Mouse (Mus musculus): Measurements from ENCODE around the gene Actg1. TPM values are rescaled to one million over a fixed set of nuclear protein-coding genes. Genes with fewer than 3 reads are reported as not detected.

Actg1 gene
- polyA plus RNA-seq, 1 experiment from 2014 or later = 2,296 TPM

GRCm38 (mm10) chr11:120313906-120314685 lies 34.2 kb downstream of the Actg1 start:
- ATAC-seq (ENCODE audit: insufficient number of reproducible peaks, low FRiP score, low TSS enrichment, low read depth) = no peak
- no peak overlapping the region for H3K4me2 ChIP-seq
- no peak overlapping the region for H3K9ac ChIP-seq
- 54% methylated on average over 6 of the region's 6 CpGs for WGBS
- H3K9me3 ChIP-seq = no peaks in the 10 kb centered on the region
- peaks cover 40% of the 10 kb centered on the region for H3K4me1 ChIP-seq
- 0 out of 2 replicates have a peak, but pooled peaks cover 2% of the 10 kb centered on the region for H3K27me3 ChIP-seq
- no peaks in the 10 kb centered on the region for H3K36me3 ChIP-seq
- H3K27ac ChIP-seq = no peak overlapping the region
- no peak overlapping the region for H3K4me3 ChIP-seq

DNA sequence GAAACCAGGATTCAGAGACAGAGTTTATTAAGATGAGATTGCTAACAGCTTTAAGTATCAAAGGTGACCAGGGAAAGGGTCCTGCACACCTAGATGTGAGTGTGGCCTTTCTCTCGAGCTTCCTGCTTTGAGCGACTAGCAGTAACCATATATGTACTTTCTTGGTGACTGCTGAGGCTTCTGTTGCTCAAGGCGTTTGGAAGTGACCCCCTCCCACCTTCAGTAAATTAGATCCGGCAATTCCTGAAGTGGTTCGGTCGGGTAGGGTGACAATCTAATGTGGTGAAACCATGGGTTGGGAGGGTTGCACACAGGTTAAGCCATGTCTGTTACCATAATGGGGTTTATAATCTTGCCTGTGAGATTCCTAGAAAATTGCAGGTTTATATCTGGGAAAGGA lies 36.3 kb downstream of the Actg1 start:
- 62% methylated on average over 6 of the region's 6 CpGs for WGBS
- ATAC-seq (ENCODE audit: insufficient number of reproducible peaks, low FRiP score, low TSS enrichment, low read depth) = no peak
- H3K4me1 ChIP-seq = peaks cover 53% of the 10 kb centered on the region
- no peak overlapping the region for H3K4me2 ChIP-seq
- H3K9ac ChIP-seq = no peak overlapping the region
- peaks cover 10% of the 10 kb centered on the region; the same call in 1 of the 2 replicates for H3K27me3 ChIP-seq
- H3K9me3 ChIP-seq = no peaks in the 10 kb centered on the region
- H3K4me3 ChIP-seq = no peak overlapping the region
- no peaks in the 10 kb centered on the region for H3K36me3 ChIP-seq
- H3K27ac ChIP-seq = peak overlapping the region; percentile 27; the same call in 1 of the 2 replicates

DNA sequence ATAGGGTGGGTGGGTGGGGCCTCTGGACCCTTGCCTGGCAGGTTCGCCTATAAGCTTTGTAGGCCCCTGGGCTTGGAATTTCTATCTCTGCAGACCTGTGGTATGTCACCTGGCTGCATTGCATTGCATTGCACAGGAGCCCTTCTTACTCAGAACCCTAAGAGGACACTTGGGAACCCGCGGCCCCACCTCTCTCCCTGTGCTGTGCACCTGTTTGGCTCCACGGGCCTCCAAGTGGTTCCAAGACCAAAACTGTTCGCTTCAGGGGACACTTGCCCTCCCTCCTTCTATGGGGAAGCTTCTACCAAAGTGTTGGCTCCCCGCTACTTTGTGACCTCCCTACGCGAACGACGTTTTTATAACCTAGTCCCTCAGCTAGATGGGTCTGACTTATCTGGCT lies 36.8 kb downstream of the Actg1 start:
- Histone ChIP-seq H3K4me3 (peak overlapping the region; percentile 46), H3K9ac (no peak overlapping the region; the same call in 1 of the 2 replicates), H3K4me2 (peak overlapping the region; percentile 82), H3K27me3 (peaks cover 15% of the 10 kb centered on the region), H3K36me3 (no peaks in the 10 kb centered on the region), H3K9me3 (no peaks in the 10 kb centered on the region), H3K27ac (peak overlapping the region; percentile 83), H3K4me1 (peaks cover 53% of the 10 kb centered on the region)
- 39% methylated on average over 10 of the region's 10 CpGs for WGBS
- no peak for ATAC-seq (ENCODE audit: insufficient number of reproducible peaks, low FRiP score, low TSS enrichment, low read depth)

DNA sequence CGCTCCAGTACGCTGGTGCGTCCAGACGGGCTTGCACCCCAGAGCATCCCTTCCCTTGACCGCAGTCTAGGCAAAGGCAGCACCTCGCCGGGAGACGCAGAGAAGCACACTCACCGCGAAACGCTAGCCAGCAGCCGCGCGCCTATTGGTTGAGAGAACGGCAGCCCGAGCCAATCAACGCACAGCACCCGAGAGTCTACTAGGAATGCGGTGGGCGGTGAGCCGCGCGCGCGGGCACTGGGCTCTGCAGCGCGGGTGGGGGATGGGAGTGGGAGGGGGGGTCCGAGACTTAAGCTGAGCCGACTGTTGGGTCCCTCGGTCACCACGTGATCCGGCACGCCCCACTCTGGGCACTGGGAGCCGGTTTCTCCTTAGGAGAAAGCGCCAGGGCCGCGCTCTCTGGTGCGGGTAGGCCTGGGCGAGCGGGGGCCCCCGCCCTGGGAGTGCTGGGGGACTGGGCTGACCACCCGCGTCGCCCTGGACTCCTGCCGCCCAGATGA lies 37.5 kb downstream of the Actg1 start:
- Histone ChIP-seq H3K27me3 (peaks cover 22% of the 10 kb centered on the region), H3K27ac (peak overlapping the region; percentile 83), H3K4me1 (peaks cover 57% of the 10 kb centered on the region), H3K36me3 (no peaks in the 10 kb centered on the region), H3K4me3 (peak overlapping the region; percentile 46), H3K9me3 (no peaks in the 10 kb centered on the region), H3K9ac (peak overlapping the region; percentile 46; the same call in 1 of the 2 replicates), H3K4me2 (peak overlapping the region; percentile 82)
- peak; percentile 86 for ATAC-seq (ENCODE audit: insufficient number of reproducible peaks, low FRiP score, low TSS enrichment, low read depth)
- WGBS = under 1% methylated on average over 45 of the region's 45 CpGs

DNA sequence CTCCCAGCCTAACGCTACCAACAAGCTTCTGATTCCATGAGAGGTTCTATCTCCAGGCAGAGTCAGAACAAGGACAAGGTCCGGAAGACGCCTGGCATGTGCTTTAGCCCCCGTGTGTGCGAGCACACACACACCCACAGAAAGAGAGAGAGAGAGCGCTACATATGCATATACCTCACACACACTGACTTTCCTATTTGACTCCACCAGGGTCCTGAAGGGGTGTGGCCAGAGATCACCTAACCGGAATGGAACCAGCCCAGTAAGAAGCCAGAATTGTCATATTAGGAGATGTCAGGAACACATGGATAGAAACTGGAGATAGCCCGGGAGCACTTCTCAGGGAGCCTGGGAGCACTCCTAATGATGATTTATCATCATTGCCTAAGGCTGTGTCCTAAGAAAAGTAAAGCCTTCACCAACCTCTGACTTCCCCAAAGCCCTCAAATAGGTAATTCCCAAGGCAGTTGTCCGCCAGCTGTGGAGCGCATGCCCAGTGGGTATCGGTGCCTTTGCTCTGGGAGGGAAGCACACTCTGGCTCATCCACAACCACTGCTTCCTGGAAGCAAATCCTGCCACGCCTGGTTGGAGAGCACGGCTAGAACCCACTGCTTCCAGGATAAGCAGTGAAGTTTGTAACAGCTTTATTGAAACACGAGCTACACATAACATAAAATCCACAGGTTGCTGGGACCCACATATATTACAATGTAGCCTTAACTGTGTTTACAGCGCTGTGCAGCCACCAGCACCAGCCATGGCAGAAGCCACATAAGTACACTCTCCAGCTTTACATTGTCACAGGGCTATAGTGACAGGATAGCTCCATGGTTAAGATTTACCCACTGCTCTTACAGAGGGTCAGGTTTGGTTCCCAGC lies 39.7 kb downstream of the Actg1 start:
- WGBS = 43% methylated on average over 15 of the region's 15 CpGs
- Histone ChIP-seq H3K4me1 (peaks cover 63% of the 10 kb centered on the region), H3K4me2 (no peak overlapping the region)

DNA sequence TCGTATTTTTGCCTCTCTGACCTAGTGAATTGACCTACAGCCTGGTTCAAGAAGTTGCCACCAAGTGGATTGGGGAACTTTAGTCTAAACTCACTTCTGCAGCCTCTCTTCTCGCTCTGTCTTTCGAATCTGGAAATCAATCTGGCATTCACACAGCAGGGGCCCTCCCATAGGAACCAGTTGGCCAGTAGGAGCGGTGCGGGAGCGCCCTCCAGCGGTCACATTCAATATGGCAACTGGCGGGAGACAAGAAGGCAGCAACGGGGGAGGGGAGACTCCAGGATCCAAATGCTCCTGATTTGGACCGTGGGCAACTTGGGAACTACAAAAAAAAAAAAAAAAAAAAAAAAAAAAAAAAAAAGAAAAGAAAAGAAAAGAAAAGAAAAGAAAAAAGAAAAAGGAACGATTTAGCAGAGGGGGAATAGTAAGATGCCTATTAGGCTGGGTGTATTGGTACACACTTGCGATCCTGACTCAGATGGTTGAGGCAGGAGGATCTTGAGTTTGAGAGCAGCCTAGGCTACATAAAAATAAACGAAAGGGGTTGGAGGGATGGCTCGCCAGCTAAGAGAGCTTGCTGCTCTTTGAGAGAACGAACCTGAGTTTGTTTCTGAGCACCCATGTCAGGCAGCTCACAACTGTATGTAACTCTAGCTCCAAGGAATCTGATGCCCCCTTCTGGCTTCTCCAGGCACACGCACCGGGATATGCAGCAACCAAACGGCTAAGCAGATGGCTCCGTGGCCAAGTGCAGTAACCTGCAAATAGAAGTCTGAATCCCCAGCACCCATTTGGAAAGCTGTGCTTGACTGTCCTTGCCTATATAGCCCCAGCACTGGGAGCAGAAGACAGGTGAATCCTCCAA lies 40.5 kb downstream of the Actg1 start:
- H3K4me3 ChIP-seq = no peak overlapping the region
- 6% methylated on average over 19 of the region's 19 CpGs for WGBS
- no peak overlapping the region for H3K9ac ChIP-seq
- H3K27ac ChIP-seq = no peak overlapping the region
- H3K9me3 ChIP-seq = no peaks in the 10 kb centered on the region
- H3K27me3 ChIP-seq = peaks cover 33% of the 10 kb centered on the region
- no peaks in the 10 kb centered on the region for H3K36me3 ChIP-seq
- H3K4me1 ChIP-seq = peaks cover 68% of the 10 kb centered on the region
- 0 out of 2 replicates have a peak overlapping the region, but pooled peaks have one; percentile 12 for H3K4me2 ChIP-seq
- ATAC-seq (ENCODE audit: insufficient number of reproducible peaks, low FRiP score, low TSS enrichment, low read depth) = no peak

More for the DNA sequence above, 39.7 kb downstream of the Actg1 start:
- Histone ChIP-seq H3K9me3 (no peaks in the 10 kb centered on the region), H3K9ac (no peak overlapping the region), H3K36me3 (no peaks in the 10 kb centered on the region), H3K27me3 (peaks cover 25% of the 10 kb centered on the region), H3K27ac (no peak overlapping the region), H3K4me3 (no peak overlapping the region)
- no peak for ATAC-seq (ENCODE audit: insufficient number of reproducible peaks, low FRiP score, low TSS enrichment, low read depth)

- no peak overlapping the region for H3K9ac ChIP-seq
- WGBS = 21% methylated on average over 5 of the region's 5 CpGs
These were observed 41.3 kb downstream of the Actg1 start for GRCm38 (mm10) chr11:120307132-120307413.

GRCm38 (mm10) chr11:120306366-120307131 lies 41.8 kb downstream of the Actg1 start:
- WGBS = 39% methylated on average over 12 of the region's 12 CpGs
- Histone ChIP-seq H3K4me1 (peaks cover 72% of the 10 kb centered on the region), H3K4me2 (no peak overlapping the region), H3K27me3 (peaks cover 33% of the 10 kb centered on the region), H3K27ac (no peak overlapping the region; the same call in 1 of the 2 replicates), H3K9ac (no peak overlapping the region), H3K9me3 (no peaks in the 10 kb centered on the region), H3K36me3 (no peaks in the 10 kb centered on the region), H3K4me3 (no peak overlapping the region)
- ATAC-seq (ENCODE audit: insufficient number of reproducible peaks, low FRiP score, low TSS enrichment, low read depth) = no peak

More at GRCm38 (mm10) chr11:120307132-120307413, 41.3 kb downstream of the Actg1 start:
- Histone ChIP-seq H3K4me2 (0 out of 2 replicates have a peak overlapping the region, but pooled peaks have one; percentile 12), H3K36me3 (no peaks in the 10 kb centered on the region), H3K4me1 (peaks cover 70% of the 10 kb centered on the region), H3K27me3 (peaks cover 33% of the 10 kb centered on the region), H3K27ac (no peak overlapping the region; the same call in 1 of the 2 replicates), H3K9me3 (no peaks in the 10 kb centered on the region), H3K4me3 (no peak overlapping the region)
- no peak for ATAC-seq (ENCODE audit: insufficient number of reproducible peaks, low FRiP score, low TSS enrichment, low read depth)

DNA sequence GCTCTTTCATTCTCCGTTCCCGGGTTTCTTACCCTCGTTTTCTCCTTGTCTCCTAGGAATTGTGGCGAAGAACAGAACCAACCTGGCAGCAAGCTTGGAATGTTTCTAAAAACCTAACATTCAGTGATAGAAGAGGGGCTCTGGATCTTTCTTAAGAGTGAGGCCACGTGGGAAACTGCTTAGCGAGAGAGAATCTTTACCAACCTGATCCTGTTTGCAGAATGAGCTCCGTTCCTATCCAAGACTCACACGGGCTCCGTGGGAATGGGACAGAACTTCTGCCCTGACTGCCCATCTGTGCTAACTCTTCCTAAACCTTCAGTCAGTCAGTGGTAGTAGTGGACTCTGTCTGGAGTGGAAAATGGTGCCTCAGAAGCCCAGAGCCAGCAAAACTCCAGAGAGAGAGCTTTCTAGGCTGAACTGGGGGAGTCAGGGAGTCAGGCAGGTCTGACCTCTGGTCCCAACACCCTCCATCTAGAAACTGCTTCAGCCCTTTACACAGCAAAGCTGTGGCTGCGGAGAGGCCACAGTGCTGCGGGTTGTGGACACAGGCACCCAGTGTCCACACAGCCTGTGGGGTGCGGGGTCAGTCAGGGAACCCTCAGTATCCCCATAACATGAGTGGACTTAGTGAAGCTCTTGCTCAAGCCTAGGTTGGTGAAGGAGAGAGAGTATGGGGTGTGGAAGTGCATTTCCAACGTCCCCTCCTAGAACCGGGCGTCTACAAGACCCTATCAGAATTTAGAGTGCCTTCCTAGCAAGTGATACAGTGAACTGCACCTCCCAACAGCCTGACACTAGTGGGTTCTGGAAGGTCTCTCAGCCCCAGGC lies 42.6 kb downstream of the Actg1 start:
- H3K9me3 ChIP-seq = no peaks in the 10 kb centered on the region
- no peak for ATAC-seq (ENCODE audit: insufficient number of reproducible peaks, low FRiP score, low TSS enrichment, low read depth)
- H3K9ac ChIP-seq = peak overlapping the region; percentile 41; the same call in 1 of the 2 replicates
- peak overlapping the region; percentile 87 for H3K4me2 ChIP-seq
- WGBS = 19% methylated on average over 15 of the region's 15 CpGs
- H3K36me3 ChIP-seq = no peaks in the 10 kb centered on the region
- H3K27ac ChIP-seq = peak overlapping the region; percentile 85
- peaks cover 33% of the 10 kb centered on the region for H3K27me3 ChIP-seq
- peak overlapping the region; percentile 51 for H3K4me3 ChIP-seq
- peaks cover 67% of the 10 kb centered on the region for H3K4me1 ChIP-seq

GRCm38 (mm10) chr11:120304886-120305534 lies 43.3 kb downstream of the Actg1 start:
- Histone ChIP-seq H3K9me3 (no peaks in the 10 kb centered on the region), H3K36me3 (no peaks in the 10 kb centered on the region)
- peak; percentile 91 for ATAC-seq (ENCODE audit: insufficient number of reproducible peaks, low FRiP score, low TSS enrichment, low read depth)

More at GRCm38 (mm10) chr11:120304886-120305534, 43.3 kb downstream of the Actg1 start:
- 3% methylated on average over 40 of the region's 53 CpGs for WGBS
- peak overlapping the region; percentile 41 for H3K9ac ChIP-seq
- H3K27me3 ChIP-seq = peaks cover 33% of the 10 kb centered on the region
- H3K4me2 ChIP-seq = peak overlapping the region; percentile 87
- H3K4me3 ChIP-seq = peak overlapping the region; percentile 51
- H3K4me1 ChIP-seq = peaks cover 62% of the 10 kb centered on the region
- peak overlapping the region; percentile 85 for H3K27ac ChIP-seq

Measured in limb, embryonic 15.5 days (tissue).